Mouse (Mus musculus): ENCODE measurements at regions not wholly inside any gene's neighbourhood (a gene's known extent, or its start where the extent isn't known, plus 50 kb on each side); places are given as distances from the start of the nearest gene placed in this dataset.

GRCm38 (mm10) chr3:104293869-104294268 is 73.7 kb upstream of the Magi3 start:
- no peak for TF ChIP-seq ZNF384 (IDR thresholded peaks at IDR 0.05; ENCODE audit: low read depth, low read length)
- TF ChIP-seq USF1 (IDR thresholded peaks at IDR 0.05; ENCODE audit: low read depth, low read length) = no peak
- no peak for TF ChIP-seq POLR2AphosphoS2 (IDR thresholded peaks at IDR 0.05; ENCODE audit: low read length)
- no peak for TF ChIP-seq MXI1 (IDR thresholded peaks at IDR 0.05; ENCODE audit: low read depth, low read length)
- no peak for TF ChIP-seq JUND (IDR thresholded peaks at IDR 0.05; ENCODE audit: low read depth, low read length)
- no peak for TF ChIP-seq ZKSCAN1 (IDR thresholded peaks at IDR 0.05; ENCODE audit: low read depth, low read length)
- TF ChIP-seq SMC3 (IDR thresholded peaks at IDR 0.05; ENCODE audit: low read depth, low read length) = no peak
- TF ChIP-seq RCOR1 (IDR thresholded peaks at IDR 0.05; ENCODE audit: low read depth, low read length) = no peak
- TF ChIP-seq GATA1 (IDR thresholded peaks at IDR 0.05; ENCODE audit: low read depth, low read length) = no peak
- TF ChIP-seq ETS1 (IDR thresholded peaks at IDR 0.05; ENCODE audit: low read depth, low read length) = no peak
- no peak for TF ChIP-seq MAX (IDR thresholded peaks at IDR 0.05; ENCODE audit: low read length)
- no peak for TF ChIP-seq CHD1 (IDR thresholded peaks at IDR 0.05; ENCODE audit: low read depth, low read length)
- TF ChIP-seq MYB (IDR thresholded peaks at IDR 0.05; ENCODE audit: low read depth, low read length) = no peak
- TF ChIP-seq SIN3A (IDR thresholded peaks at IDR 0.05; ENCODE audit: low read length) = no peak
- no peak for DNase-seq (ENCODE audit: low read depth, low spot score)
- no peaks in the 10 kb centered on the region for H3K9me3 ChIP-seq (replicated peaks; ENCODE audit: insufficient read depth, low read length)
- peaks cover 0 to 2% of the 10 kb centered on the region in 2 experiments; a peak in 2 of 4 replicates for H3K27me3 ChIP-seq (ENCODE audit: control insufficient read depth in 1 of 2, insufficient read depth in 2 of 2, low read length in 2 of 2)
- no peaks in the 10 kb centered on the region for H3K4me1 ChIP-seq (ENCODE audit: control insufficient read depth in 1 of 2, insufficient read depth in 2 of 2, low read length in 2 of 2)
- no peak overlapping the region for H3K9ac ChIP-seq (ENCODE audit: control insufficient read depth, low read depth, low read length, poor library complexity, severe bottlenecking)
- H3K27ac ChIP-seq (ENCODE audit: control insufficient read depth, low read depth, low read length) = no peak overlapping the region
- H3K36me3 ChIP-seq (ENCODE audit: control insufficient read depth in 1 of 2, insufficient read depth in 2 of 2, low read length in 2 of 2) = no peaks in the 10 kb centered on the region
- no peak overlapping the region for H3K4me3 ChIP-seq (ENCODE audit: control insufficient read depth in 1 of 2, insufficient read depth in 1 of 2, low read depth in 2 of 2, low read length in 2 of 2)
- no peaks in the 10 kb centered on the region for H3K79me2 ChIP-seq (ENCODE audit: control insufficient read depth, insufficient read depth, low read length, poor library complexity)

GRCm38 (mm10) chr3:104288970-104289680 is 69.0 kb upstream of the Magi3 start:
- H3K9ac ChIP-seq (ENCODE audit: control insufficient read depth, low read depth, low read length, poor library complexity, severe bottlenecking) = no peak overlapping the region
- no peak overlapping the region for H3K4me3 ChIP-seq (ENCODE audit: control insufficient read depth in 1 of 2, insufficient read depth in 1 of 2, low read depth in 2 of 2, low read length in 2 of 2)
- no peaks in the 10 kb centered on the region for H3K9me3 ChIP-seq (replicated peaks; ENCODE audit: insufficient read depth, low read length)
- TF ChIP-seq CHD2 (IDR thresholded peaks at IDR 0.05; ENCODE audit: low read length) = no peak
- no peak for TF ChIP-seq RAD21 (IDR thresholded peaks at IDR 0.05; ENCODE audit: low read depth, low read length)
- TF ChIP-seq POLR2AphosphoS5 (IDR thresholded peaks at IDR 0.05; ENCODE audit: borderline replicate concordance, low read depth, low read length) = no peak
- no peak for TF ChIP-seq SIN3A (IDR thresholded peaks at IDR 0.05; ENCODE audit: low read length)
- no peak for TF ChIP-seq ZC3H11A (IDR thresholded peaks at IDR 0.05; ENCODE audit: low read depth, low read length)
- no peak for TF ChIP-seq POLR2AphosphoS2 (IDR thresholded peaks at IDR 0.05; ENCODE audit: low read length)
- TF ChIP-seq USF2 (IDR thresholded peaks at IDR 0.05; ENCODE audit: borderline replicate concordance in 1 of 2, insufficient read depth in 1 of 2, low read depth in 1 of 2, low read length in 2 of 2) = no peak
- TF ChIP-seq MYB (IDR thresholded peaks at IDR 0.05; ENCODE audit: low read depth, low read length) = no peak
- TF ChIP-seq ETS1 (IDR thresholded peaks at IDR 0.05; ENCODE audit: low read depth, low read length) = no peak
- no peak for TF ChIP-seq E2F4 (IDR thresholded peaks at IDR 0.05; ENCODE audit: borderline replicate concordance, low read depth, low read length)
- no peak for TF ChIP-seq TBP (IDR thresholded peaks at IDR 0.05; ENCODE audit: low read depth, low read length)
- no peak for TF ChIP-seq EP300 (IDR thresholded peaks at IDR 0.05; ENCODE audit: low read depth in 1 of 2, low read length in 2 of 2)
- no peak for DNase-seq (ENCODE audit: low read depth, low spot score)
- no peaks in the 10 kb centered on the region for H3K4me1 ChIP-seq (ENCODE audit: control insufficient read depth in 1 of 2, insufficient read depth in 2 of 2, low read length in 2 of 2)
- peaks cover 0 to 2% of the 10 kb centered on the region in 2 experiments; a peak in 2 of 4 replicates for H3K27me3 ChIP-seq (ENCODE audit: control insufficient read depth in 1 of 2, insufficient read depth in 2 of 2, low read length in 2 of 2)
- H3K79me2 ChIP-seq (ENCODE audit: control insufficient read depth, insufficient read depth, low read length, poor library complexity) = no peaks in the 10 kb centered on the region
- no peaks in the 10 kb centered on the region for H3K36me3 ChIP-seq (ENCODE audit: control insufficient read depth in 1 of 2, insufficient read depth in 2 of 2, low read length in 2 of 2)
- H3K27ac ChIP-seq (ENCODE audit: control insufficient read depth, low read depth, low read length) = no peak overlapping the region

All from MEL (cell line).